Mouse (Mus musculus) bone marrow macrophage, adult 2 months (primary cell): ENCODE data around the gene Brwd3.

ENCODE experiments used
- CTCF ChIP-seq: IDR thresholded peaks from 2 replicates; pipeline ENCODE4 v1.5.1; 2012; ENCODE audit warnings: low read depth, mild to moderate bottlenecking, low read length, moderate library complexity
- POLR2A ChIP-seq: IDR thresholded peaks from 2 replicates; pipeline ENCODE4 v1.6.1; 2012; ENCODE audit warnings: mild to moderate bottlenecking, low read depth, low read length, borderline replicate concordance

DNA sequence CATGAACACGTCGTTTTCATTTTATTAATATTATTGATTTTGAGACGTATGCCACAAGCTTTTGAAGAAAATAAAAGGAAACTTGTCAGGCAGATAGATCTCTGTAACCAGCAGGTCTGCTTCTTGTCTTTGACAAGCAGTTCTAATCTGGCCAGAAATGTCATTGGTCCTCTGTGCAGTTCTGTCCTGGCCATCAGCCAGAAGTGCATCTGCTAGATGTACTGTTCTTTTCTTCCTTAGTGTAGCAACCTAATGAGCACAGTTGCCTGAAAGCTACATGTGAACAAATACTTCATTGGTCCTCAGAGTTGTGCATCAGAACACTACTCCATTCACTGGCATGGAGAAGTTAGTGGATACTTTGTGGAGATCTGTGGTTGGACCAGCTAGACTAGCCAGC lies 105.1 kb downstream of the Brwd3 start:
- TF ChIP-seq CTCF, result no peak
- TF ChIP-seq POLR2A, result no peak
